Mouse (Mus musculus) erythroblast, embryonic 14.5 days (primary cell): ENCODE data around the gene 1700028J19Rik. TPM values are rescaled to one million over a fixed set of nuclear protein-coding genes. Genes with fewer than 3 reads are reported as not detected.

Experiments used
- H3K27me3 ChIP-seq: 2 replicates; pipeline ENCODE4 v1.6.1; 2012; ENCODE audit warnings: inconsistent platforms; ENCODE audit not compliant: control insufficient read depth
- H3K36me3 ChIP-seq: 2 replicates; pipeline ENCODE4 v1.6.1; 2012; ENCODE audit warnings: mild to moderate bottlenecking, inconsistent platforms; ENCODE audit not compliant: control insufficient read depth
- H3K4me1 ChIP-seq: 2 replicates; pipeline ENCODE4 v1.6.1; 2012; ENCODE audit warnings: inconsistent platforms; ENCODE audit not compliant: control insufficient read depth
- H3K4me3 ChIP-seq: replicated peaks from 2 replicates; pipeline ENCODE3; 2012; ENCODE audit warnings: moderate library complexity, mild to moderate bottlenecking, inconsistent platforms
- H3K9me3 ChIP-seq: 2 replicates; pipeline ENCODE4 v1.6.1; 2012; ENCODE audit warnings: low read length, inconsistent platforms, mixed read lengths; ENCODE audit not compliant: control insufficient read depth
- GATA1 ChIP-seq: IDR thresholded peaks from 2 replicates; pipeline ENCODE4 v1.6.1; 2012; ENCODE audit warnings: low read length, inconsistent platforms, mixed read lengths
- TAL1 ChIP-seq: IDR thresholded peaks from 3 replicates; pipeline ENCODE4 v1.6.1; 2012; ENCODE audit warnings: low read length, inconsistent platforms, mixed read lengths
- polyA plus RNA-seq: library from polyadenylated mRNA; stranded (reverse); fragments of >175 nt; gene quantifications from 2 replicates; pipeline ENCODE4 v1.2.3, GENCODE M21; 2012

Gene 1700028J19Rik
- polyA plus RNA-seq, 1 experiment = not detected

DNA sequence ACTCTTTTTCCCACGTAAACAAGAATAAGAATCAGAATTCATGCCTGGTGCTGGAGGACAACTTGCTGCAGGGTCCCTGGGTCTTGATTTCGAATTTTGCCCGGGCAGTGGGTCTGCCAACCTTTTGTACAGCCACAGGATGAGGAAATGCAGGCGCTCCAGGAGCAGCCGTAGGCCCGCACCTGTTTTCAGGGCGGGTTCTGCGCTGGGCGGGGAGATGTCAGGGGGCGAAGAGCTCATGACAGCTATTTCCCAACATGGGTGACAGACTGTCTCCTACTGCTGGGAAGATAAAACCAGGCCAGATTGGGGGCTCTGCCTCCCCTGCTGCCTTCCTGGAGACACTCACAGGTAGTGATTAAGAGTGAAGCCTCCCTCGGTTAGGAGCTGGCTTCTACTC is 27.6 kb upstream of the 1700028J19Rik start:
- H3K27me3 ChIP-seq = peaks cover 6% of the 10 kb centered on the region
- TF ChIP-seq GATA1 (no peak), TAL1 (no peak)
- H3K4me1 ChIP-seq = no peaks in the 10 kb centered on the region
- no peaks in the 10 kb centered on the region for H3K36me3 ChIP-seq
- no peak overlapping the region for H3K4me3 ChIP-seq
- H3K9me3 ChIP-seq = no peaks in the 10 kb centered on the region

DNA sequence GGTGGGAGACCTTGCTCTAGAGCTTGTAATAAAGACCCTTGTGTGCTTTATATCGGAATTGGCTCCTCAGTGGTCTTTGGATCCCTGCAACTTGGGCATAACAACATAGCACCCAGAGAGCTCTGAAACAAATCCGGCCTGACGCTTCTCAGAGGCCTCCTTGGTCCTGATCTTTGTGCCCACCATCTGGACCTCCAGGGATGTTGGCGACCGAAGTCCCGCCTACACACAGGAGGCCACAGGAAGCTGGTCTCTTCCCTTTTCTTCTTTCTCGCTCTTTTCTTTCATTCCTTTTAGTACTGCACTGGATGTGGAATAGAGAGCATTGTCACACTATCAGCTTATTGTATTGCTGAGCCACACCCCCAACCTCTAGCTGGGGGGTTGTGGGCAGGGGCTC is 27.0 kb upstream of the 1700028J19Rik start:
- H3K4me3 ChIP-seq = no peak overlapping the region

DNA sequence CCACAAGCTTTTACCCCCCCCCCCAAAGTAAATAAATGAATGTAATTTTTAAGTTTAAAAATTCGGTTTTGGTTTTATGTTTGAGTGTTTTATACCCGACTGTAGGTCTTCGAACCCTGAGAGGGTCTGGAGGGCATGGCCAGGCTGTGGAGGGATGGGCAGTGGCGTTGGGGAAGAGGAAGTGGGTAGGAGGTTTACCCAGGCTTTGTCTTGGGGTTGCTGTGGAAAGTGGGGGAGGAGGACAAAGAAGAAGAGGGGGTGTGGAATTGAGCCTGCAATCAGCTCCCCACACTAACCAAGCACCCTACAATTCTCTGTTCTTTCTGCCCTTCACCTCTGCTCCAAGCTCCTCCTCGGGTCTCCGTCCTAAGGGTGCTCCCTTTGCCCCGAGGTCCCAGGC is 26.1 kb upstream of the 1700028J19Rik start:
- H3K4me1 ChIP-seq = no peaks in the 10 kb centered on the region
- no peaks in the 10 kb centered on the region for H3K9me3 ChIP-seq
- TF ChIP-seq GATA1 = no peak
- TF ChIP-seq TAL1 = no peak
- H3K4me3 ChIP-seq = no peak overlapping the region
- peaks cover 6% of the 10 kb centered on the region for H3K27me3 ChIP-seq
- no peaks in the 10 kb centered on the region for H3K36me3 ChIP-seq

More for the DNA sequence above, 27.0 kb upstream of the 1700028J19Rik start:
- TF ChIP-seq TAL1 (no peak), GATA1 (no peak)
- Histone ChIP-seq H3K36me3 (no peaks in the 10 kb centered on the region), H3K27me3 (peaks cover 6% of the 10 kb centered on the region), H3K4me1 (no peaks in the 10 kb centered on the region), H3K9me3 (no peaks in the 10 kb centered on the region)

DNA sequence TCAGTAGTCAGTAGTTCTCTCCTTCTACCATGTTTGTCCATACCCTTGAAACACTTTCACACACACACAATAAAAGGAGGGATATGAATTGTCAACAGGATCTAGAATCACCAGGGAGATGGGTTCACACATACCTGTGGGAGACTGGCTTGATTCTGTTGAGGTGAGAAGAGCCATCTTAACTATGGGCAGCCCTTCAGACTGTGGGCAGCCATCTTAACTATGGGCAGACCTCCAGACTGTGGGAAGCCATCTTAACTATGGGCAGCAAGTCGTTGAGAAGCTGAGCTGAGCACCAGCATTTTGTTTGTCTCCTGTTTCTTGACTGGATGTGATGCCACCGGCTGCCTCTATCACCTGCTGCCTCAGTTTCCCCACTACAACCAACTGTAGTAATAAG is 24.8 kb upstream of the 1700028J19Rik start:
- H3K4me3 ChIP-seq = no peak overlapping the region
- no peaks in the 10 kb centered on the region for H3K36me3 ChIP-seq
- no peak for TF ChIP-seq TAL1
- no peak for TF ChIP-seq GATA1
- H3K4me1 ChIP-seq = no peaks in the 10 kb centered on the region
- peaks cover 6% of the 10 kb centered on the region for H3K27me3 ChIP-seq
- H3K9me3 ChIP-seq = no peaks in the 10 kb centered on the region

DNA sequence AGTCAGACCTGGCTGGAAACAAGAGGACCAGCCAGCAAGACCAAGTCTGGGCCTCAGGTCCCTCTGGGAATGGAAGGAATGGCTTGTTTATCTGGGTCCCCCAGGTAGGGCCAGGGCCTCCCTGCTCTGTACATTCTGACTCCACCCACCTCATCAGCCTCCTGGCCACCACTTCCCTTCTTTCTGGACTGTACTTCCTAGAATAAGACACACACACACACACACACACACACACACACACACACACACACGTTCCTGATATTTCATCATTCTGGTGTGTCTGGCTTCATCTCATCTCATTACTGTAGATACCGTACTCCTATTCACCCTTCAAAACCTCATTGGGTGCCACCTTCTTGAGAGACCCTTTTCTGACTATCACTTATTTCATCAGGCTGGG is 22.9 kb upstream of the 1700028J19Rik start:
- Histone ChIP-seq H3K4me3 (no peak overlapping the region), H3K27me3 (peaks cover 11% of the 10 kb centered on the region), H3K9me3 (no peaks in the 10 kb centered on the region), H3K36me3 (no peaks in the 10 kb centered on the region), H3K4me1 (no peaks in the 10 kb centered on the region)
- TF ChIP-seq GATA1 = no peak

DNA sequence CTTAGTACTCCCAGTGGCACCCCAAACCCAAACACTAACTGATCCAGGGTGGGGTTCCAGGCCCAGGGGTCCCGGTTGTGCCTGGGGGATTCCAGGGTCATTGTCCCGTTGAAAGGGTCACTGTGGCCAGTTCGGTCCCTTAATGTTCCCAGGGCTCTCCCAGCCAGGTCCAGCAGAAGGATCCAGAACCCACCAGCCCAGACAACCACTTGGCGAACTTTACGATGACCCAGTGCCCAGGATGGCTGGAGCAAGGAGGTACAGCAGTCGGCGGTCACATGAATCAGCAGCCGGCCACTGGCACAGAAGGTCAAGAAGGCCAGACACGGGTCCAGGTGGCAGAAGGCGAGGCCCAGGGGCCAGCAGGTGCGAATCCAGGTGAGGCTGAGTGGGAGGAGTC is 21.6 kb upstream of the 1700028J19Rik start:
- Histone ChIP-seq H3K9me3 (no peaks in the 10 kb centered on the region), H3K36me3 (no peaks in the 10 kb centered on the region), H3K4me1 (no peaks in the 10 kb centered on the region), H3K4me3 (no peak overlapping the region), H3K27me3 (peaks cover 18% of the 10 kb centered on the region)
- TF ChIP-seq GATA1 = no peak
- TF ChIP-seq TAL1 = no peak

DNA sequence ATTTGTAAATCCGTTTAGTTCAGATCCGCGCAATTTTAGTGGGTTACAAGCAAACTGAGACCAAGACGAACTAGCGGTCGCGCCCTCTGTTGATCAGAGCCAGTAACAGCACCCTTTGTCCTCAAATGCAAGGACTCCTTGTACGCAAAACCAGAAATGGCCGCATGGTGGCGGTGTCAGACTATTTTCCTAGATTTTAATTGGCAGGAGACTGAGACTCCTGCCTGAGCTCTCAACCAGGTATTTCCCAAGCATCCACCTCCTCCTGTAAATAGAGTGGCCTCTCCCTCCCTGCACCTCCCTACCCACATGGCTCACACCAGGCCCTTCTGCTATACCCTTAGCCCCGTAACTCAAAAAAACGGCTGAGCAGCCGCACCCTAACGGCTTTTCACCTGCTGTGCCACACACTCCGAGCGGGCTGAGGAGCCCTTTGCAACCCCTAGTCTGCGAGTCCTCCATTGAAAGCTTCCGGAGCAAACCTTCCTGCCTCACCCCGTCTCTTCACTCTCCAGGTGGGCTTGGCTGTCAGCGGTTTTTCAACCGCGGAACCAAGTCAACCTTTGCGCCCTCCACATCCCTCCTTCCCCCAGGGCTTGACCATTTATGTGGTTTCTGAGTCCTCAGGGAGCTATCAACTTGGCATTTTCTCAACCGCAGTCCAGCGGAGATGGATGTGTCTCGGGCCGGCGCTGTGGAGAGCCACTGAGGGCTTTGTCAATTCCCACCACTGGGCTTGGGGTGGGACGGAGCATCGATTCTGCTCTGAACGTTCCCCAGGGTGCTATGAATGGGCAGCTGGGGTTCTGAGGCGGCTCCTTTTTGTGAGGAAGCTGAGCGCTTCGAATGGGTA is 16.5 kb upstream of the 1700028J19Rik start:
- no peak for TF ChIP-seq TAL1
- TF ChIP-seq GATA1 = no peak
- Histone ChIP-seq H3K9me3 (no peaks in the 10 kb centered on the region), H3K36me3 (no peaks in the 10 kb centered on the region), H3K27me3 (peaks cover 42% of the 10 kb centered on the region), H3K4me3 (no peak overlapping the region), H3K4me1 (no peaks in the 10 kb centered on the region)

DNA sequence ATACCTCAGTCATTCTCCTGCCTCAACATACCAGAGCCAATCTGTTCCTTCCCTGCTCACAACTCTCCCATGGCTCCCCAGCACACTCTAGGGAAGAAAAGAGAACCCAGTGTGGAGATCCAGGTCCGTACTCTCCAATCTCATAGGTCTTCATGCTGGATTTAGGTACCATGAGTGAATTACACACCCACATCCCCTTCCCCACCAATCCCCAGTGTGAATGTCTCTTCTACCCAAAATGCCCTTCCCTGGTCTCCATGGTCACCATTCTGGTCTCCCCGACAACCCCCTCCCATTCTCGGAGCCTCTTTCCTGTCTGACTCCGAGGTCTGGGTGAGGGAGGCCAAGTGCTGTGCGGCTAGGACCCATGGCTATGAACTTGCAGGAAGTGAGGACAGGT is 14.7 kb upstream of the 1700028J19Rik start, which contains the start of gene Gm15517:
Gene Gm15517, plus strand, starts transcription at position 301 of the 400 bp plus-strand sequence.
- H3K9me3 ChIP-seq = no peaks in the 10 kb centered on the region
- peaks cover 42% of the 10 kb centered on the region for H3K27me3 ChIP-seq
- H3K36me3 ChIP-seq = no peaks in the 10 kb centered on the region
- H3K4me1 ChIP-seq = no peaks in the 10 kb centered on the region
- no peak for TF ChIP-seq TAL1
- no peak for TF ChIP-seq GATA1
- no peak within 1 kb of the TSS for H3K4me3 ChIP-seq

DNA sequence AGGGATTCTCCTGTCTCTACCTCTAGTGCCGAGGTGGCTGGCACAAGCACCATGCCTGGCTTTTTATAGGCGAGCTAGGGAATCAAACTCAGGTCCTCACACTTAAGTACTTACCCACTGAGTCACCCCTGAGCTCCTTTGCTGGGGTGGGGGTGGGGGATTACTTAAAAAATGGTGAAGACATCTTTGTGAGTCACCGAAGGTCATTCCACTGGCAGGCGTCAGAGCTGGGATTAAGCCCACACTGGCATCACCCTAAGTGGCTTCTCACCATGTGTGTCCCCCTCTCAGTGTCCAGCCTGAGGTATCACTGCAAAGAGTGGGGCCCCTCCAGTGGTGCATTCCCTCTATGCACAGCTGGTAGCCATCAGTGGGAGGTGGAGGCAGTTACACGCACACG is 13.9 kb upstream of the 1700028J19Rik start:
- Histone ChIP-seq H3K36me3 (no peaks in the 10 kb centered on the region), H3K4me1 (no peaks in the 10 kb centered on the region), H3K4me3 (no peak overlapping the region), H3K9me3 (no peaks in the 10 kb centered on the region), H3K27me3 (peaks cover 42% of the 10 kb centered on the region)
- no peak for TF ChIP-seq GATA1
- TF ChIP-seq TAL1 = no peak
